Mouse (Mus musculus): ENCODE data around the gene Dnajb2. TPM values are rescaled to one million over a fixed set of nuclear protein-coding genes. Genes with fewer than 3 reads are reported as not detected.

The Dnajb2 gene
- polyA plus RNA-seq, 1 experiment from 2014 or later, result 62.3 TPM

- peaks cover 13% of the 10 kb centered on the region for H3K4me1 ChIP-seq (replicated peaks)
- H3K27me3 ChIP-seq, result no peaks in the 10 kb centered on the region
- no peak overlapping the region for H3K4me3 ChIP-seq
- H3K36me3 ChIP-seq, result peaks cover 38% of the 10 kb centered on the region
- 90% methylated on average over 12 of the region's 12 CpGs for WGBS
- no peak overlapping the region for H3K9ac ChIP-seq
- no peak overlapping the region for H3K27ac ChIP-seq
- no peak overlapping the region for H3K4me2 ChIP-seq
- peak; percentile 30; the same call in 1 of the 2 replicates for ATAC-seq (ENCODE audit: low FRiP score)
- no peaks in the 10 kb centered on the region for H3K9me3 ChIP-seq
Measured at GRCm38 (mm10) chr1:75244175-75244826, 8.1 kb downstream of the Dnajb2 start.

- Histone ChIP-seq H3K27ac (no peak overlapping the region), H3K4me3 (no peak overlapping the region), H3K9ac (no peak overlapping the region), H3K9me3 (no peaks in the 10 kb centered on the region), H3K4me1 (replicated peaks) (peaks cover 13% of the 10 kb centered on the region), H3K27me3 (no peaks in the 10 kb centered on the region), H3K36me3 (peaks cover 33% of the 10 kb centered on the region), H3K4me2 (no peak overlapping the region)
- ATAC-seq (ENCODE audit: low FRiP score), result peak; percentile 55
- 16% methylated on average over 4 of the region's 4 CpGs for WGBS
Measured at GRCm38 (mm10) chr1:75244836-75245235, 8.6 kb downstream of the Dnajb2 start.

- Histone ChIP-seq H3K4me3 (no peak overlapping the region), H3K4me2 (no peak overlapping the region), H3K27ac (no peak overlapping the region), H3K27me3 (0 out of 2 replicates have a peak, but pooled peaks cover 2% of the 10 kb centered on the region), H3K36me3 (peaks cover 18% of the 10 kb centered on the region), H3K9me3 (no peaks in the 10 kb centered on the region), H3K4me1 (replicated peaks) (peaks cover 21% of the 10 kb centered on the region), H3K9ac (peak overlapping the region; percentile 36)
- 78% methylated on average over 16 of the region's 16 CpGs for WGBS
- no peak for ATAC-seq (ENCODE audit: low FRiP score)
Measured at GRCm38 (mm10) chr1:75247071-75247930, 11.1 kb downstream of the Dnajb2 start.

- 56% methylated on average over 9 of the region's 9 CpGs for WGBS
- Histone ChIP-seq H3K4me1 (replicated peaks) (peaks cover 21% of the 10 kb centered on the region), H3K4me2 (no peak overlapping the region), H3K4me3 (no peak overlapping the region), H3K27me3 (0 out of 2 replicates have a peak, but pooled peaks cover 9% of the 10 kb centered on the region), H3K9ac (peak overlapping the region; percentile 36; the same call in 1 of the 2 replicates), H3K9me3 (no peaks in the 10 kb centered on the region), H3K27ac (no peak overlapping the region), H3K36me3 (peaks cover 13% of the 10 kb centered on the region)
- ATAC-seq (ENCODE audit: low FRiP score), result no peak
Measured at GRCm38 (mm10) chr1:75248041-75248772, 12.0 kb downstream of the Dnajb2 start.

GRCm38 (mm10) chr1:75250498-75250897 lies 14.3 kb downstream of the Dnajb2 start:
- Histone ChIP-seq H3K9ac (no peak overlapping the region), H3K27ac (no peak overlapping the region), H3K4me1 (replicated peaks) (peaks cover 32% of the 10 kb centered on the region), H3K27me3 (0 out of 2 replicates have a peak, but pooled peaks cover 9% of the 10 kb centered on the region), H3K4me3 (no peak overlapping the region), H3K9me3 (no peaks in the 10 kb centered on the region), H3K4me2 (no peak overlapping the region), H3K36me3 (no peaks in the 10 kb centered on the region)
- WGBS, result 60% methylated on average over 3 of the region's 3 CpGs
- no peak for ATAC-seq (ENCODE audit: low FRiP score)

GRCm38 (mm10) chr1:75251112-75251970 lies 15.1 kb downstream of the Dnajb2 start:
- Histone ChIP-seq H3K36me3 (no peaks in the 10 kb centered on the region), H3K27me3 (0 out of 2 replicates have a peak, but pooled peaks cover 9% of the 10 kb centered on the region), H3K27ac (peak overlapping the region; percentile 40; the same call in 1 of the 2 replicates), H3K4me1 (replicated peaks) (peaks cover 32% of the 10 kb centered on the region), H3K4me3 (peak overlapping the region; percentile 25), H3K9ac (0 out of 2 replicates have a peak overlapping the region, but pooled peaks have one; percentile 39), H3K4me2 (peak overlapping the region; percentile 47), H3K9me3 (no peaks in the 10 kb centered on the region)
- 0 out of 2 replicates have a peak, but pooled peaks have one; percentile 25 for ATAC-seq (ENCODE audit: low FRiP score)
- WGBS, result 2% methylated on average over 21 of the region's 22 CpGs

GRCm38 (mm10) chr1:75252308-75252707 lies 16.1 kb downstream of the Dnajb2 start:
- peaks cover 30% of the 10 kb centered on the region for H3K4me1 ChIP-seq (replicated peaks)
- H3K4me3 ChIP-seq, result no peak overlapping the region
- H3K4me2 ChIP-seq, result no peak overlapping the region
- H3K9me3 ChIP-seq, result no peaks in the 10 kb centered on the region
- no peak overlapping the region for H3K9ac ChIP-seq
- WGBS, result 78% methylated on average over 13 of the region's 13 CpGs
- H3K27me3 ChIP-seq, result peaks cover 15% of the 10 kb centered on the region; the same call in 1 of the 2 replicates
- H3K27ac ChIP-seq, result no peak overlapping the region
- no peak for ATAC-seq (ENCODE audit: low FRiP score)
- no peaks in the 10 kb centered on the region for H3K36me3 ChIP-seq

- 73% methylated on average over 16 of the region's 16 CpGs for WGBS
- no peak for ATAC-seq (ENCODE audit: low FRiP score)
- Histone ChIP-seq H3K4me1 (replicated peaks) (peaks cover 23% of the 10 kb centered on the region), H3K9me3 (no peaks in the 10 kb centered on the region), H3K36me3 (no peaks in the 10 kb centered on the region), H3K27me3 (peaks cover 19% of the 10 kb centered on the region), H3K4me3 (no peak overlapping the region), H3K9ac (no peak overlapping the region), H3K4me2 (no peak overlapping the region), H3K27ac (no peak overlapping the region)
Measured at GRCm38 (mm10) chr1:75253029-75253428, 16.8 kb downstream of the Dnajb2 start.

- Histone ChIP-seq H3K9ac (no peak overlapping the region), H3K4me1 (replicated peaks) (peaks cover 19% of the 10 kb centered on the region), H3K4me2 (no peak overlapping the region), H3K9me3 (no peaks in the 10 kb centered on the region), H3K4me3 (no peak overlapping the region), H3K27ac (0 out of 2 replicates have a peak overlapping the region, but pooled peaks have one; percentile 27), H3K27me3 (peaks cover 23% of the 10 kb centered on the region), H3K36me3 (no peaks in the 10 kb centered on the region)
- peak; percentile 7; the same call in 1 of the 2 replicates for ATAC-seq (ENCODE audit: low FRiP score)
- 65% methylated on average over 16 of the region's 16 CpGs for WGBS
Measured at GRCm38 (mm10) chr1:75253849-75254624, 17.8 kb downstream of the Dnajb2 start.

GRCm38 (mm10) chr1:75254625-75255013 lies 18.4 kb downstream of the Dnajb2 start:
- peak overlapping the region; percentile 39; the same call in 1 of the 2 replicates for H3K9ac ChIP-seq
- no peaks in the 10 kb centered on the region for H3K9me3 ChIP-seq
- 0 out of 2 replicates have a peak overlapping the region, but pooled peaks have one; percentile 27 for H3K27ac ChIP-seq

More at GRCm38 (mm10) chr1:75254625-75255013, 18.4 kb downstream of the Dnajb2 start:
- ATAC-seq (ENCODE audit: low FRiP score), result no peak
- Histone ChIP-seq H3K4me2 (no peak overlapping the region), H3K4me3 (no peak overlapping the region), H3K36me3 (no peaks in the 10 kb centered on the region), H3K27me3 (peaks cover 25% of the 10 kb centered on the region), H3K4me1 (replicated peaks) (peaks cover 19% of the 10 kb centered on the region)
- 44% methylated on average over 8 of the region's 8 CpGs for WGBS
